Mouse (Mus musculus) testis, adult 2 months (tissue): ENCODE measurements around the gene Dcps. TPM values are rescaled to one million over a fixed set of nuclear protein-coding genes. Genes with fewer than 3 reads are reported as not detected.
"Not testable (repeated sequence)": the region's sequence is repeated elsewhere in the genome, so short reads cannot be mapped to it uniquely, and the experiment has no call there.

Experiments used
- H3K27ac ChIP-seq: fragments of 200-500 bp; 2 replicates; pipeline ENCODE4 v1.5.1; 2012; ENCODE audit warnings: low read depth, low read length; ENCODE audit not compliant: control insufficient read depth, insufficient read depth
- H3K27me3 ChIP-seq: fragments of 200-500 bp; 2 replicates; pipeline ENCODE4 v1.6.1; 2012; ENCODE audit warnings: mild to moderate bottlenecking, low read length, moderate library complexity; ENCODE audit not compliant: control insufficient read depth, insufficient read depth
- H3K36me3 ChIP-seq: fragments of 200-500 bp; 2 replicates; pipeline ENCODE4 v1.6.1; 2012; ENCODE audit warnings: mild to moderate bottlenecking, low read length; ENCODE audit not compliant: control insufficient read depth, insufficient read depth
- H3K4me1 ChIP-seq: fragments of 200-500 bp; 2 replicates; pipeline ENCODE4 v1.6.1; 2012; ENCODE audit warnings: low read length; ENCODE audit not compliant: control insufficient read depth, insufficient read depth
- H3K4me3 ChIP-seq: fragments of 200-500 bp; 2 replicates; pipeline ENCODE4 v1.5.1; 2012; ENCODE audit warnings: low read depth, mild to moderate bottlenecking, low read length, moderate library complexity, mixed read lengths; ENCODE audit not compliant: control insufficient read depth
- CTCF ChIP-seq: fragments of 200-500 bp; IDR thresholded peaks from 2 replicates; pipeline ENCODE4 v1.5.1; 2012; ENCODE audit warnings: low read depth, mild to moderate bottlenecking, inconsistent platforms, low read length, moderate library complexity; ENCODE audit not compliant: control insufficient read depth, insufficient read depth, insufficient replicate concordance
- POLR2A ChIP-seq: fragments of 200-500 bp; IDR thresholded peaks from 2 replicates; pipeline ENCODE4 v1.6.1; 2012; ENCODE audit warnings: low read depth, mild to moderate bottlenecking, inconsistent platforms, low read length, moderate library complexity; ENCODE audit not compliant: control insufficient read depth
- polyA plus RNA-seq: library from polyadenylated mRNA; depleted of rRNA; stranded (reverse); fragments of >200 nt; gene quantifications from 2 replicates; pipeline ENCODE4 v1.2.3, GENCODE M21; 2012

Gene Dcps
- polyA plus RNA-seq, 1 experiment = 16.7 TPM

DNA sequence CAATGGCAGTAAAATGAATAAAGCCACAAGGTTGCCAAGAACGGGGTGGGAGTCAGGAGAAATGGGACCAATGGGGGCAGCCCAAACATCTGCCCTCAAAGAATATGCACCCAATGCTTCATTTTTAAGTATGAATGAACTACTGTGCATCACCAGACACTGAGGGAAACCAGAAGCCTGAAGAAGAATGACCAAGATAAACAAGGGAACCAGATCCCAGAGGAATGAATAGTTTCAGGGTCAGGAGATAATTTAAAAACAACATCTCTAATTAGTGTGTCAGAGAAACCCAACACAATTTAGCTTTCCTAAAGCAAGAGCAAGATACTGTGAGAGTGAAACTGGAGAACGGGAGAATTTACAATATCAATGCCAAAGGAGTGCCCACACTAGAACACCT lies 15.2 kb downstream of the Dcps start:
- H3K36me3 ChIP-seq = 0 out of 2 replicates have a peak, but pooled peaks cover 2% of the 10 kb centered on the region
- no peak overlapping the region for H3K27ac ChIP-seq
- no peak overlapping the region for H3K4me3 ChIP-seq
- no peaks in the 10 kb centered on the region for H3K27me3 ChIP-seq
- H3K4me1 ChIP-seq = no peaks in the 10 kb centered on the region; the same call in 1 of the 2 replicates
- TF ChIP-seq POLR2A (no peak), CTCF (no peak)

DNA sequence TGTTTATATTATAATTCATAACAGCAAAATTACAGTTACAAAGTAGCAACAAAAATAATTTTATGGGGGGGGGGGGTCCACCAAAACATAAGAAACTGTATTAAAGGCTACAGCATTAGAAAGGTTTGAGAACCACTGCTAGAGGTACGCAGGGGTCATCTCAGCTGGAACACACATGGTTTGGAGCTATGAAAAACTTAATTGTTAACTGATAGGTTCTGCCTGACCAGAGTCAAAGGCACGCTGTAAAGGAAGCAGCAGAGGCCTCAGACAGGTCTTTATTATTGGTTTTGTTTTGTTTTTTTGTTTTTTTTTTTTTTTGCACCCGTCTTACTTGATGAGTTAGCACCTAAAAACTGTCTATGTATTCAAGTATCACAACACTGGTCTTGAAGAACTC lies 17.4 kb downstream of the Dcps start:
- no peaks in the 10 kb centered on the region; the same call in 1 of the 2 replicates for H3K4me1 ChIP-seq
- no peak overlapping the region for H3K27ac ChIP-seq
- H3K27me3 ChIP-seq = no peaks in the 10 kb centered on the region
- no peaks in the 10 kb centered on the region for H3K36me3 ChIP-seq
- no peak overlapping the region for H3K4me3 ChIP-seq
- TF ChIP-seq CTCF = no peak
- TF ChIP-seq POLR2A = no peak

DNA sequence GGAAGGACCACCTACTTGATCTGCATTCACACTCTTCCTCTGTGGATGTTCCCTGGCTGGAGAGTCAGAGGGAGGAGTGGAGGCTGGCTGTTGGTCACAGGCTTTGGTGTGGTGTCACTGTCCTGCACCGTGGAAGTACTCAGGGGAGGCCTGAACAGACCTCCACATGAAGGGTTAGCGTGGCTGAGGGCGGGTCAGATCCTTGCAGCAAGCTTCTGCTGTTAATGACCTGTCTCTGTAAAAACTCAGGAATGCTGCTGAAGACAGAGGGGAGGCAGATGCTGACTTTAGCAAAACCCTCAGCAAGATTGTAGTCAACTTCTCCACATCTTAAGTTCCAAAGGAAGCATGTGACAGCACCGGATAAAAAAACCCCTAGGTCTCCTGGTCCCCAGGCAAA lies 19.0 kb downstream of the Dcps start:
- no peaks in the 10 kb centered on the region for H3K36me3 ChIP-seq
- TF ChIP-seq CTCF = no peak
- TF ChIP-seq POLR2A = no peak
- no peak overlapping the region for H3K27ac ChIP-seq
- H3K4me3 ChIP-seq = no peak overlapping the region
- no peaks in the 10 kb centered on the region for H3K27me3 ChIP-seq
- H3K4me1 ChIP-seq = no peaks in the 10 kb centered on the region; the same call in 1 of the 2 replicates

DNA sequence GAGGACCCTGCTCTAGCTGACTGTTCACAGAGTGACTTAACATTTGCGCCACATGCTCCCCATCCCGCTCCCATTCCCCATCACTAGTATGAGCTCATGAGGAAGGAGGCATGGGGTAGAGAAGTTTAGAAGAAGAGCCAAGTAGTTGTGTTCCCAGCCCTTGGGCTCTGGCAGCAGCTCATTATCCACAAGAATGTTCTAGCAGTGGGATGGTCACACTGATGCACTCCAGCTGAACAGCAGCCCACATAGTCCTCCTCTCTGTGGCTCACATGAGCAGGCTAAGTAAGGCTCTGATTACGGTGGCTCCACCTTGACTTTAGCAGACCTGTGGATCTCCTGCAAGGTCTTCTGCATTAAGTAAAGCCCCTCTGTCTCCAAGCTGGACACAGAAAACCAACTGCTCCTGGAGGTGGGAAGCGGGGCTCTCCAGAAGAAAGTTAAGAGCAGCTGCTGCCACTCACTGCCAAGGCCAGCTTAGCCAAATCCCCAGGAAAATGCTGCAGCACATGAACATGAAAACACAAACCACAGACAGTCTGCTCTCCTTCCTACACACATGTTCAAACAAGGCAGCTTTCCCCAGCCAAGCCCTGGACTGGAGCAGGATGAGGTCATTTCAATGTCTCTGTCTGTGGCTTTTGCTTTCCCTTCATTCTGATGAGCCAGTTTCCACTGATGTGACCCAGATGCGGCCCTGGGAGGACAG lies 19.7 kb downstream of the Dcps start:
- Histone ChIP-seq H3K4me1 (no peaks in the 10 kb centered on the region; the same call in 1 of the 2 replicates), H3K36me3 (no peaks in the 10 kb centered on the region), H3K27ac (no peak overlapping the region), H3K27me3 (no peaks in the 10 kb centered on the region), H3K4me3 (no peak overlapping the region)
- no peak for TF ChIP-seq CTCF
- TF ChIP-seq POLR2A = no peak

DNA sequence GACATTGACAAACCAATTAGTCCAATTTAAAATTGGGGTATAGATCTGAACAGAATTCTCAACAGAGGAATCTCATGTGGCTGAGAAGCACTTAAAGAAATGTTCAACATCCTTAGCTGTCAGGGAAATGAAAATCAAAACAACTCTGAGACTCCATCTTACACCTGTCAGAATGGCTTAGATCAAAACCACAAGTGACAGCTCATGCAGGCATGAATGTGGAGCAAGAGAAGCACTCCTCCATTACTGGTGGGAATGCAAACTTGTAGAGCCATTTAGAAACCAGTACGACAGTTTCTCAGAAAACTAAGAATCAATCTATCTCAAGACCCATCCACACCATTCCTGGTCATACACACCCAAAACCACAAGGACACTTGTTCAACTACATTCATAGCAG lies 22.9 kb downstream of the Dcps start:
- H3K36me3 ChIP-seq = no peaks in the 10 kb centered on the region
- H3K4me1 ChIP-seq = no peaks in the 10 kb centered on the region; the same call in 1 of the 2 replicates
- no peaks in the 10 kb centered on the region for H3K27me3 ChIP-seq
- TF ChIP-seq CTCF (no peak), POLR2A (no peak)
- no peak overlapping the region for H3K4me3 ChIP-seq
- no peak overlapping the region for H3K27ac ChIP-seq

DNA sequence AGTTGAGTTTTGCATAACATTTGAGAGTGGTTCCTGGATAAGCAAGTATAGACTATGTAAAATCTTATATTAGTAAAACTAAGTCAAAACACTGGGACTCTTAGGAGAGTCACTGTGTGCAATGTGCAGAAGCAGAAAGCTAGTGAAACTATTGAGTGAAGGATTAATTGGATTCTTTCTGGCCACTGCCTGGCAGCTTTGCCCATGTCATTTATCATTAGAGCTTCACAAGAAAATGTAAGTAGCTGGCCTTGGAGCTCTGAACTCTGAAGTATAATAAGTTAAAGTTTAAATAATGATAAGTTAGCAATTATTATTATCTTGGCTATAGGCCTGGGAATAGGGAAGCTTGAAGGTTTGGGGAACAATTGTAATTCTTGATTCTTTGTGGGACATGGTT lies 27.0 kb downstream of the Dcps start:
- not testable (repeated sequence) for H3K27ac ChIP-seq, H3K4me3 ChIP-seq, H3K4me1 ChIP-seq, H3K36me3 ChIP-seq, H3K27me3 ChIP-seq

DNA sequence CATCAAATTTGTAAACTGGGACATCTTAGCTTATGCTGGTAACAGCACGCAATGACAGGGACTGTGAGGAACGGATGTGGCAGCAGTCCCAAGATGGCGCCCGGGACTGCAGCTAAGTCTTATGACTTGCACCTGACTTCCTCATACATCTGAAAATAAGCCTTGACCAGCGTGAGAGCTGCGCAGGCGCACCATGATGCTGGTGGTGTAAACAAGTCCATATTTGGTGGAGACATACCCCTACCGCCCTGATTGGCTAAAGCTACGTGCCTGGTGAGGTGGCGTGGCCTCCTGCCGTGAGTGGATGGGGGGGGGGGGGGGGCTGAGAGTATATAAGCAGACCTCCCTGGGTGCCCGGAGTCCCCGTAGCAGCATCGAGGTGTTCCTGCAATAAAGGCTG lies 28.6 kb downstream of the Dcps start:
- not testable (repeated sequence) for H3K27me3 ChIP-seq

DNA sequence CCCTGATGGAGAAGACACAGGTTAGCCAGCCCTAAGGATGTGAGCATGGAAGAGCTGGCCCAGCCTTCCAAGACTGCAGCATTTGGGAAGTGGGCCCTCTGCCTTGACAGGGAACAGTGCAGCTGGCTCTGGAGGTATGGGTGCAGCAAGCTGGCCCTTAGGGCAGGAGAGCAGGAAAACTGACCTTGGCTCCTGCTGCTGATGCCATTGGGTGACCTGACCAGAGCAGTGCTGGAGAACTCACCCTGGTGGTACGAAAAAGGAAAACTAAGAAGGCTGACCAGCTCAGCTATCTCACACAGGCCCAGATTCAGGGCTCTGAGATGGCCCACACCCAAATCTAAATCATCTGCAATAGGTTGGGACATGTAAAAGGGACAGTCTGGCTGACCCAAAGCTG lies 30.0 kb downstream of the Dcps start:
- Histone ChIP-seq H3K4me1 (no peaks in the 10 kb centered on the region; the same call in 1 of the 2 replicates), H3K36me3 (no peaks in the 10 kb centered on the region), H3K27me3 (no peaks in the 10 kb centered on the region), H3K27ac (no peak overlapping the region), H3K4me3 (no peak overlapping the region)
- TF ChIP-seq POLR2A (no peak), CTCF (no peak)

More for the DNA sequence above, 28.6 kb downstream of the Dcps start:
- H3K27ac ChIP-seq, H3K36me3 ChIP-seq, H3K4me1 ChIP-seq: not testable (repeated sequence)
- H3K4me3 ChIP-seq = peak overlapping the region; percentile 6; the same call in 1 of the 2 replicates
